Mouse (Mus musculus): Measurements from ENCODE around the gene Gm10340.
"Not testable (repeated sequence)": the region's sequence is repeated elsewhere in the genome, so short reads cannot be mapped to it uniquely, and the experiment has no call there.

Gene Gm10340

GRCm38 (mm10) chr14:3133697-3134096 lies at the start of gene Gm10340:
Gene Gm10340, plus strand, starts transcription at chr14:3133997.
- DNase-seq: not testable (repeated sequence)

GRCm38 (mm10) chr14:3116051-3116450 lies 17.7 kb upstream of the Gm10340 start:
- DNase-seq: peak; percentile 3

- not testable (repeated sequence) for DNase-seq
Measured at GRCm38 (mm10) chr14:3187955-3188354, 54.2 kb downstream of the Gm10340 start, which contains the start of gene Gm5795. Gene Gm5795, plus strand, starts transcription at chr14:3188255.

Measured in thymus, postnatal 14 days (tissue).